Mouse (Mus musculus) liver, adult 2 months (tissue): ENCODE results near the gene Hoxd4.

Experiments used
- CTCF ChIP-seq: fragments of 200-500 bp; IDR thresholded peaks from 2 replicates; pipeline ENCODE4 v1.5.1; 2011; ENCODE audit warnings: low read depth, low read length, control low read depth
- POLR2A ChIP-seq: fragments of 200-500 bp; IDR thresholded peaks from 2 replicates; pipeline ENCODE4 v1.6.1; 2011; ENCODE audit warnings: low read length, control low read depth; ENCODE audit not compliant: insufficient read depth; ENCODE audit errors: extremely low read depth

GRCm38 (mm10) chr2:74673835-74674425 is 37.8 kb upstream of the Hoxd4 start:
- TF ChIP-seq CTCF (no peak), POLR2A (no peak)
